Mouse (Mus musculus) heart, embryonic 14.5 days (tissue): Measurements from ENCODE around the gene Usp44. TPM values are rescaled to one million over a fixed set of nuclear protein-coding genes. Genes with fewer than 3 reads are reported as not detected.

ENCODE experiments used
- ATAC-seq: fragments of 200-750 bp; cut with Nextera tagmentation; 2 replicates; pipeline ENCODE4 v1.8.0; 2017; ENCODE audit warnings: low read depth, moderate TSS enrichment; ENCODE audit not compliant: insufficient number of reproducible peaks, insufficient read depth, low FRiP score
- H3K27ac ChIP-seq, 2 experiments: fragments of 200-500 bp in 1 of 2; fragments of 300-500 bp in 1 of 2; sonication (generic) in 1 of 2; replicated peaks in 1 of 2; 2 replicates each; pipeline ENCODE4 v1.5.1; 2012 to 2014; ENCODE audit warnings: low read depth in 2 of 2, low read length in 2 of 2, control low read depth in 1 of 2, mild to moderate bottlenecking in 1 of 2, mixed read lengths in 1 of 2; ENCODE audit not compliant: control insufficient read depth in 1 of 2, insufficient read depth in 1 of 2
- H3K27me3 ChIP-seq: fragments of 300-500 bp; sonication (generic); 2 replicates; pipeline ENCODE4 v1.6.1; 2014; ENCODE audit warnings: mild to moderate bottlenecking, low read length, control low read depth; ENCODE audit not compliant: control insufficient read depth, insufficient read depth
- H3K36me3 ChIP-seq: fragments of 300-500 bp; sonication (generic); 2 replicates; pipeline ENCODE4 v1.6.1; 2014; ENCODE audit warnings: mild to moderate bottlenecking, control low read depth, low read length, mixed read lengths; ENCODE audit not compliant: control insufficient read depth, insufficient read depth
- H3K4me1 ChIP-seq, 2 experiments: fragments of 200-500 bp in 1 of 2; fragments of 300-500 bp in 1 of 2; sonication (generic) in 1 of 2; 2 replicates each; pipeline ENCODE4 v1.6.1; 2012 to 2014; ENCODE audit warnings: low read length in 2 of 2, control low read depth in 1 of 2, mixed read lengths in 1 of 2; ENCODE audit not compliant: control insufficient read depth in 2 of 2, insufficient read depth in 2 of 2
- H3K4me2 ChIP-seq: fragments of 300-500 bp; sonication (generic); 2 replicates; pipeline ENCODE4 v1.6.1; 2014; ENCODE audit warnings: mild to moderate bottlenecking, low read length
- H3K4me3 ChIP-seq, 2 experiments: fragments of 200-500 bp in 1 of 2; fragments of 300-500 bp in 1 of 2; sonication (generic) in 1 of 2; 2 replicates each; pipeline ENCODE4 v1.5.1; 2012 to 2014; ENCODE audit warnings: low read length in 2 of 2, mild to moderate bottlenecking in 2 of 2, control low read depth in 1 of 2, low read depth in 1 of 2, moderate library complexity in 1 of 2; ENCODE audit not compliant: control insufficient read depth in 1 of 2, insufficient read depth in 1 of 2
- H3K9ac ChIP-seq: fragments of 300-500 bp; sonication (generic); 2 replicates; pipeline ENCODE4 v1.6.1; 2014; ENCODE audit warnings: mild to moderate bottlenecking, low read length
- H3K9me3 ChIP-seq: fragments of 300-500 bp; sonication (generic); 2 replicates; pipeline ENCODE4 v1.6.1; 2016; ENCODE audit warnings: low read length, control low read depth; ENCODE audit not compliant: control insufficient read depth
- WGBS: fragments of 180-500 bp; shearing (Covaris S2); extraction: QIAGEN DNeasy Blood & Tissue Kit; methylation state at CpG from one replicate; pipeline ENCODE4 v1.1.7; 2014; 5-methylcytosine and 5-hydroxymethylcytosine counted together
- polyA plus RNA-seq: library from polyadenylated mRNA; unstranded; fragments of >200 nt; fragmentation: Nextera tagmentation; extraction: Ambion mirVana; gene quantifications from 2 replicates; pipeline ENCODE4 v1.2.1, GENCODE M21; 2014

Usp44 gene
- polyA plus RNA-seq, 1 experiment from 2014 or later: 0.18 TPM

DNA sequence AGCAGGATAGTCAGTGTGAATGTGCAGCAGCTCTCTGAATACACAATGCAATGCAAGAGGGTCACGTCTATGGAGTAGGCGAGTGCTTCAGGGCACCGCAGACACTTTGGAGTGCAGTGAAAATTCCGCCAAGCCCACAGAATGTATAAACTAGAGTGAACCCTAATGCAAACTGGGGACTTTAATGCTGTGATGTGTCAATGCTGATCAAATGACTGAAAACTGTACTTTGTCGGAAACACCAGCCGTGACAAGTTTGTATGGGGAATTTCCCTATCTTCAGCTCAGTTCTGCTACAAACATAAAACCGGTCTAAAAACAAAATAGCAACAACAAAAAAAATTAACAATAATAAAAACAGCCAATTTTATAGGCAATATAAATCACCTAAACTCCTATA, 37.0 kb downstream of the Usp44 start:
- Histone ChIP-seq H3K27ac (no peak overlapping the region), H3K9ac (no peak overlapping the region), H3K36me3 (peaks cover 96% of the 10 kb centered on the region), H3K4me3 (no peak overlapping the region), H3K9me3 (no peaks in the 10 kb centered on the region), H3K4me1 (no peaks in the 10 kb centered on the region), H3K27me3 (no peaks in the 10 kb centered on the region), H3K4me2 (no peak overlapping the region)
- no peak for ATAC-seq
- 96% methylated on average over 7 of the region's 7 CpGs for WGBS

- no peak for ATAC-seq
- WGBS: 89% methylated on average over 4 of the region's 4 CpGs
- H3K27ac ChIP-seq: no peak overlapping the region
Observed at GRCm38 (mm10) chr10:93868886-93869285, 37.5 kb downstream of the Usp44 start.

GRCm38 (mm10) chr10:93876772-93877171, 45.4 kb downstream of the Usp44 start:
- H3K27ac ChIP-seq: no peak overlapping the region
- H3K4me1 ChIP-seq: no peaks in the 10 kb centered on the region
- no peak overlapping the region for H3K4me3 ChIP-seq
- no peak overlapping the region for H3K4me2 ChIP-seq
- 100% methylated on average over 1 of the region's 1 CpGs for WGBS
- H3K36me3 ChIP-seq: peaks cover 69% of the 10 kb centered on the region
- no peaks in the 10 kb centered on the region for H3K27me3 ChIP-seq
- no peak overlapping the region for H3K9ac ChIP-seq
- ATAC-seq: no peak
- H3K9me3 ChIP-seq: no peaks in the 10 kb centered on the region

More at GRCm38 (mm10) chr10:93868886-93869285, 37.5 kb downstream of the Usp44 start:
- Histone ChIP-seq H3K27me3 (no peaks in the 10 kb centered on the region), H3K9me3 (no peaks in the 10 kb centered on the region), H3K4me3 (no peak overlapping the region), H3K4me2 (no peak overlapping the region), H3K9ac (no peak overlapping the region), H3K4me1 (no peaks in the 10 kb centered on the region), H3K36me3 (peaks cover 95% of the 10 kb centered on the region)

DNA sequence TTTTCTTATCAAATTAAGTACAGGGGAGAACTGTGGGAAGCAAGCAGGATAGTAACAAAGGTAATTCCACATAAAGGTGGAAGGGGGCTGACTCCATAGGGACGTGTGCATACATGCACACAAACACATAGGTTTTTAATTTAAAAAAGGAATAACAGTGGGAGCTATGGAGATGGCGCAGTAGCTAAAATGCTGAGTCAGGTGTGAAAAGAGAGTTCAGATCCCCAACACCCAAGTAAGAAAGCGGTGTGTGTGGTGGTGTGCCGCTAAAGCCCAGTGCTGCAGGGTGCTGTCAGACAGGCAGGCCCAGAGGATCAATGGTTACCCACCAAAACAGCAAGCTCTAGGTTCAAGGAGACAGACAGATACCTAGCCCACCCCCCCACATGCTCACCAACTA, 47.4 kb downstream of the Usp44 start:
- Histone ChIP-seq H3K4me1 (0 out of 4 replicates have a peak, but pooled peaks cover 0 to 4% of the 10 kb centered on the region in 2 experiments), H3K36me3 (peaks cover 59% of the 10 kb centered on the region), H3K9ac (no peak overlapping the region), H3K27me3 (no peaks in the 10 kb centered on the region), H3K4me2 (no peak overlapping the region), H3K4me3 (no peak overlapping the region), H3K27ac (no peak overlapping the region), H3K9me3 (no peaks in the 10 kb centered on the region)
- ATAC-seq: no peak
- 93% methylated on average over 4 of the region's 4 CpGs for WGBS

- Histone ChIP-seq H3K9ac (no peak overlapping the region), H3K27me3 (no peaks in the 10 kb centered on the region), H3K27ac (no peak overlapping the region), H3K4me2 (no peak overlapping the region), H3K9me3 (no peaks in the 10 kb centered on the region), H3K36me3 (peaks cover 61% of the 10 kb centered on the region), H3K4me3 (no peak overlapping the region), H3K4me1 (0 out of 4 replicates have a peak, but pooled peaks cover 0 to 7% of the 10 kb centered on the region in 2 experiments)
- ATAC-seq: no peak
Observed at GRCm38 (mm10) chr10:93881918-93882317, 50.6 kb downstream of the Usp44 start.

- no peaks in the 10 kb centered on the region for H3K9me3 ChIP-seq
- WGBS: 74% methylated on average over 8 of the region's 8 CpGs
- H3K27me3 ChIP-seq: no peaks in the 10 kb centered on the region
- H3K9ac ChIP-seq: no peak overlapping the region
- no peak overlapping the region for H3K4me3 ChIP-seq
- H3K36me3 ChIP-seq: peaks cover 62% of the 10 kb centered on the region
- H3K27ac ChIP-seq: no peak overlapping the region
- no peak overlapping the region for H3K4me2 ChIP-seq
- peaks cover 0 to 9% of the 10 kb centered on the region in 2 experiments; a peak in 1 of 4 replicates for H3K4me1 ChIP-seq
- no peak for ATAC-seq
Observed at GRCm38 (mm10) chr10:93882738-93883364, 51.5 kb downstream of the Usp44 start.

DNA sequence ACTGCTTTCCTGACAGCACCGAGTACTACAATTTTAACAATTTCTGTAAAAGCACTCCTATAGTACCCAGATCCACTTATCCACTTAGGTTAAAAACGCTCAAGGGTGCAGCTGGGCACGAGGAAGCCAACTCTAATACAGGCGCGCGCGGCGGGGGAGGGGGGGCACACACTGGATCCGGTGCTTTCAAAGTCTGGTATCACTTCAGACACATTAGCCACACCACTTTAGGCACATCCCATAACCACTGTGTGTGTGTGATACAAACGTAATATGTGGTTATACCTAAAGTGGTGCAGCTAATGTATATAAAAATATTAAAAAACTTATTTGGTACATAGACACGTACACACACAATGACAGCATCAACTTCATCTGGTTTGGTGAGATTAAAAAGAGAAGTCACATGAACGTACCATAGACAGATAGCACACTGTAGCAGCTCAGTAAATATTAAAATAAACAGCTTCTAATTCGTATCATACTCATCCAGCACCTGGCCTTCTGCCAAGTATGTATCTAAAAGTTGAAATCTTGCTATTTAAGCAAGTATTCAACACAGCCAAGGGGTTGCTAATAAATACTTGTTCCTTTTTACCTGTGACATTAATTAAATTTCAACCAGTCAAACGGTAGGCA, 54.6 kb downstream of the Usp44 start:
- no peak for ATAC-seq
- no peak overlapping the region for H3K4me2 ChIP-seq
- WGBS: 88% methylated on average over 14 of the region's 14 CpGs
- no peaks in the 10 kb centered on the region for H3K9me3 ChIP-seq
- H3K9ac ChIP-seq: no peak overlapping the region
- H3K4me1 ChIP-seq: peaks cover 0 to 19% of the 10 kb centered on the region in 2 experiments; a peak in 3 of 4 replicates
- H3K27me3 ChIP-seq: no peaks in the 10 kb centered on the region
- H3K4me3 ChIP-seq: no peak overlapping the region
- H3K36me3 ChIP-seq: peaks cover 37% of the 10 kb centered on the region
- H3K27ac ChIP-seq: no peak overlapping the region
